Mouse (Mus musculus): ENCODE data around the gene Ror1.

- TF ChIP-seq CTCF (IDR thresholded peaks at IDR 0.05; ENCODE audit: low read depth, low read length) (no peak), GATA1 (IDR thresholded peaks at IDR 0.05; ENCODE audit: borderline replicate concordance, low read length) (no peak), TAL1 (conservative IDR thresholded peaks at IDR 0.05; ENCODE audit: low read depth, low read length) (no peak)
These were observed 82.7 kb downstream of the Ror1 start for GRCm38 (mm10) chr4:100178316-100178715.
